Mouse (Mus musculus) hindbrain, embryonic 15.5 days (tissue): ENCODE data around the gene Ifnk. TPM values are rescaled to one million over a fixed set of nuclear protein-coding genes. Genes with fewer than 3 reads are reported as not detected.

Source experiments
- ATAC-seq: fragments of 200-750 bp; cut with Nextera tagmentation; 2 replicates; pipeline ENCODE4 v1.8.0; 2017; ENCODE audit warnings: low read depth, moderate number of reproducible peaks, moderate TSS enrichment; ENCODE audit not compliant: low FRiP score
- H3K27ac ChIP-seq: fragments of 300-500 bp; sonication (generic); replicated peaks from 2 replicates; pipeline ENCODE4 v1.5.1; 2015; ENCODE audit warnings: mild to moderate bottlenecking, inconsistent platforms
- H3K27me3 ChIP-seq: fragments of 300-500 bp; sonication (generic); 2 replicates; pipeline ENCODE4 v1.6.1; 2015; ENCODE audit warnings: control low read depth, inconsistent platforms
- H3K36me3 ChIP-seq: fragments of 300-500 bp; sonication (generic); 2 replicates; pipeline ENCODE4 v1.6.1; 2015; ENCODE audit warnings: control low read depth, inconsistent platforms
- H3K4me1 ChIP-seq: fragments of 300-500 bp; sonication (generic); replicated peaks from 2 replicates; pipeline ENCODE4 v1.6.1; 2015; ENCODE audit warnings: control low read depth, inconsistent platforms
- H3K4me2 ChIP-seq: fragments of 300-500 bp; sonication (generic); 2 replicates; pipeline ENCODE4 v1.6.1; 2015; ENCODE audit warnings: moderate library complexity, mild to moderate bottlenecking, inconsistent platforms
- H3K4me3 ChIP-seq: fragments of 300-500 bp; sonication (generic); 2 replicates; pipeline ENCODE4 v1.5.1; 2015; ENCODE audit warnings: mild to moderate bottlenecking, inconsistent platforms
- H3K9ac ChIP-seq: fragments of 300-500 bp; sonication (generic); 2 replicates; pipeline ENCODE4 v1.6.1; 2015; ENCODE audit warnings: inconsistent platforms
- H3K9me3 ChIP-seq: fragments of 300-500 bp; sonication (generic); 2 replicates; pipeline ENCODE4 v1.6.1; 2016; ENCODE audit warnings: control low read depth, inconsistent platforms
- WGBS: fragments of 180-500 bp; shearing (Covaris S2); methylation state at CpG from one replicate; pipeline ENCODE4 v1.1.7; 2015; 5-methylcytosine and 5-hydroxymethylcytosine counted together
- polyA plus RNA-seq: library from polyadenylated mRNA; unstranded; fragments of >200 nt; fragmentation: Nextera tagmentation; extraction: Ambion mirVana; gene quantifications from 2 replicates; pipeline ENCODE4 v1.2.1, GENCODE M21; 2015

The Ifnk gene
- polyA plus RNA-seq, 1 experiment from 2014 or later, result 0.32 TPM

- Histone ChIP-seq H3K4me1 (no peaks in the 10 kb centered on the region), H3K27me3 (no peaks in the 10 kb centered on the region), H3K27ac (no peak overlapping the region), H3K9ac (no peak overlapping the region), H3K9me3 (no peaks in the 10 kb centered on the region), H3K4me2 (no peak overlapping the region), H3K36me3 (no peaks in the 10 kb centered on the region), H3K4me3 (no peak overlapping the region)
- 80% methylated on average over 12 of the region's 12 CpGs for WGBS
- ATAC-seq, result no peak
These were observed 8.3 kb upstream of the Ifnk start for GRCm38 (mm10) chr4:35143472-35144102.

GRCm38 (mm10) chr4:35145726-35146125 lies 6.1 kb upstream of the Ifnk start:
- no peak overlapping the region for H3K9ac ChIP-seq
- no peaks in the 10 kb centered on the region for H3K27me3 ChIP-seq
- H3K4me1 ChIP-seq, result no peaks in the 10 kb centered on the region
- ATAC-seq, result no peak
- 86% methylated on average over 10 of the region's 10 CpGs for WGBS
- H3K4me3 ChIP-seq, result no peak overlapping the region
- H3K4me2 ChIP-seq, result no peak overlapping the region
- no peaks in the 10 kb centered on the region for H3K9me3 ChIP-seq
- H3K36me3 ChIP-seq, result no peaks in the 10 kb centered on the region
- H3K27ac ChIP-seq, result no peak overlapping the region

DNA sequence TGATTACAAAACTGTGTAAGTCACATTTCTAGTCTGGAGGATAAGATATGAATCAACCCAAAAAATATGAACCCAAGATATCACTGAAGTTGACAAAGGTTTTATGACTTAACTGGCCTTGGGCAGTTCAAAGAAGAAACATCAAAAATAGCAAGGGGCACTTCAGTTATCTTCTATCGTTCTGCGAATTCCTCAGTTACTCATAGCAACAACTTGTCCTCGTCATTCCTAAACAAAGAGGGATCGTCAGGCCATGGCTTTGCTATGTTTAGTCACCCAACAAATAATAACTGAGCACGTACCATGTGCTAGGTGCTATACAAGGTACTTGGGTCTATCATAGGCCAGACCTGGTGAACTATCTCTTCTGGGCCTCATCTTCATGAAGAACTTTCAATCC lies 5.3 kb upstream of the Ifnk start:
- H3K27me3 ChIP-seq, result no peaks in the 10 kb centered on the region
- 92% methylated on average over 5 of the region's 5 CpGs for WGBS
- no peaks in the 10 kb centered on the region for H3K36me3 ChIP-seq
- no peak overlapping the region for H3K4me2 ChIP-seq
- ATAC-seq, result no peak
- H3K4me1 ChIP-seq, result no peaks in the 10 kb centered on the region
- H3K4me3 ChIP-seq, result no peak overlapping the region
- no peaks in the 10 kb centered on the region for H3K9me3 ChIP-seq
- H3K9ac ChIP-seq, result no peak overlapping the region
- H3K27ac ChIP-seq, result no peak overlapping the region

DNA sequence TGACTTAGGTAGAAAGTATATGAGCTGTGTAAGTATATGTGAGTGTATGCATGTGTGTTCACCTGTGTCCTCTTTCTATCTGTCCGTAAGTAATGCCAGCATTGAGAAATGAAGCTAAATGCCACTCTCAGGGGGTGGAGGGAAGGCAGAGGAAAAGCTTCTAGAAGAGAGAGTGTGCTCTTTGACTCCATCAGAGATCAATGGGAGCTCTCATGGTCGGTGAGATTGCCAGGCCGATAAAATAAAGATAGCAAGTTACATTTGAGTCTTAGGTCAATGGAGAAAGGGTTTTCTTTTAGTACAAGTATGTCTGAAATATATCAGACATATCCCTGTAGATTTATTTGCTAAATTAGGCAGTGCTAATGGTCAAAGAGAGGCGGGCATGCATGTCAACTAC lies 3.5 kb upstream of the Ifnk start:
- Histone ChIP-seq H3K27ac (no peak overlapping the region), H3K9me3 (no peaks in the 10 kb centered on the region), H3K4me1 (no peaks in the 10 kb centered on the region), H3K4me3 (no peak overlapping the region), H3K9ac (no peak overlapping the region), H3K36me3 (no peaks in the 10 kb centered on the region), H3K27me3 (no peaks in the 10 kb centered on the region), H3K4me2 (no peak overlapping the region)
- ATAC-seq, result no peak
- 86% methylated on average over 4 of the region's 4 CpGs for WGBS

DNA sequence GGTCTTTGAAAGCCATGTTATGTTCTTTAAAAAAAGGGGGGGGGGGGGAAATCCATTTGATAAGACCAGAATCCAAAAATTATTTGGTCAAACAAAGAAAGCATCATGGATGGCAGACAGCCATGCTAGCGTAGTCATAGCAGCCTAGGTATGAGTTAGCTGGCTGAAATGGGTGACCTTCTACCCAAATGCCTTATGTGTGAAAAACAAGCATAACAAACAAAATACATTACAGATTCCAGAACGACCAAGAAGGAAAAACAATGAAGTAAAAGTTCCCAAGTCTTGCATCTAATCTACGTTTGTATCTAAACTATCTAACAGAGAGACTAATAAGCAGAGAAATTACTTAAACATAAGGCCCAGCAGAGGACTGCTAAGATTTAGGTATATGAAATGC lies 1.1 kb upstream of the Ifnk start:
- WGBS, result 87% methylated on average over 3 of the region's 3 CpGs

DNA sequence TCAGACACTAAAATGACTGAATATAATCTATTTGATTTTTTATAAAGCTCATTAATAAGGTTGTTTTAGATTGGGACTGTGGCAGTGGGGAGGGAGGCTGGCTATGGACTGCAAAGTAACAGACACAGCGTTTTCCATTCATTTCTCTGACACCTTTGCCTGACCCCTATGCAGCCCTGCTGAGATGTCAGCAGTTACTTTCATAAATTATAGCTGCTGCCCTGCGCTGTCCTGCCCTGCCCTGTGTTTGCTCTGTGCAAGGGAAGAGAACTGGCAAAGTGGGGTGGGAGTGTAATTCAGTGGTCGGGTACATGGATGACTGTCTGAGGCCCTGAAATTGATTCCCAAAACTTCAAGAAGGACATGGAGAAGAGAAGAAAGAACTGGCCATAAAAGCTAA lies 2.2 kb downstream of the Ifnk start:
- 19% methylated on average over 3 of the region's 3 CpGs for WGBS

More for the DNA sequence above, 1.1 kb upstream of the Ifnk start:
- peaks cover 4% of the 10 kb centered on the region for H3K4me1 ChIP-seq
- H3K9ac ChIP-seq, result no peak overlapping the region
- no peaks in the 10 kb centered on the region for H3K36me3 ChIP-seq
- H3K9me3 ChIP-seq, result no peaks in the 10 kb centered on the region
- 0 out of 2 replicates have a peak, but pooled peaks cover 4% of the 10 kb centered on the region for H3K27me3 ChIP-seq
- no peak overlapping the region for H3K4me3 ChIP-seq
- no peak overlapping the region for H3K4me2 ChIP-seq
- no peak for ATAC-seq
- no peak overlapping the region for H3K27ac ChIP-seq

GRCm38 (mm10) chr4:35155132-35155922 lies 3.5 kb downstream of the Ifnk start:
- WGBS, result 26% methylated on average over 20 of the region's 20 CpGs
- H3K36me3 ChIP-seq, result no peaks in the 10 kb centered on the region
- no peaks in the 10 kb centered on the region for H3K9me3 ChIP-seq
- H3K4me2 ChIP-seq, result peak overlapping the region; percentile 95
- H3K27ac ChIP-seq, result no peak overlapping the region
- H3K4me3 ChIP-seq, result peak overlapping the region; percentile 53
- H3K4me1 ChIP-seq, result peaks cover 24% of the 10 kb centered on the region
- no peak for ATAC-seq
- no peak overlapping the region for H3K9ac ChIP-seq
- H3K27me3 ChIP-seq, result peaks cover 12% of the 10 kb centered on the region; the same call in 1 of the 2 replicates

More for the DNA sequence above, 2.2 kb downstream of the Ifnk start:
- H3K4me2 ChIP-seq, result no peak overlapping the region
- H3K27me3 ChIP-seq, result peaks cover 12% of the 10 kb centered on the region; the same call in 1 of the 2 replicates
- no peak overlapping the region for H3K27ac ChIP-seq
- no peaks in the 10 kb centered on the region for H3K36me3 ChIP-seq
- no peak overlapping the region for H3K9ac ChIP-seq
- no peak for ATAC-seq
- no peaks in the 10 kb centered on the region for H3K9me3 ChIP-seq
- H3K4me3 ChIP-seq, result no peak overlapping the region
- peaks cover 24% of the 10 kb centered on the region for H3K4me1 ChIP-seq

DNA sequence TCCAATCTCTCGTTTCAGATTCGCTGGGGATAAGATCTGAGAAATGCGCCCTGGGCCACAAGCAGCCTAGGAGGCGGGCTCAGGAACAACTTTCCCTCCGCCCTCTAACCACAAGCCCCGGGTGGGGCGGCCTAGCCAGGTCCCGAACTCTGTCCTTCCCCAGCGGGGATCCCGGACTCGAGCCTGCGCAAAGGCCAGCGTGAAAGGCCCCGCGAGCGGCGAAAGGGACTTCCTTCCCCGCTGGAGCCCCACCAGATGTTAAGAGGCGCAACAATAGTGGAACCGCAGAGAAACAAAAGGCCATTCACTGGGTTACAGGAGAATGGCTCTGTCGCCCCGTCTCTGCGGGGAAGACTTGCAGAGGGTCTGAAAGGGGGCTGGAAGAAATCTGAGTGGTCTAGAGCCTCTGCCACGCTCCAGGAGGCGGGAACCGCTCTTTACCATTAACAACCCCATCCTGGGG lies 4.3 kb downstream of the Ifnk start:
- H3K9ac ChIP-seq, result peak overlapping the region; percentile 60; the same call in 1 of the 2 replicates
- no peaks in the 10 kb centered on the region for H3K9me3 ChIP-seq
- H3K36me3 ChIP-seq, result no peaks in the 10 kb centered on the region
- H3K4me1 ChIP-seq, result peaks cover 24% of the 10 kb centered on the region
- H3K4me3 ChIP-seq, result peak overlapping the region; percentile 53
- H3K27ac ChIP-seq, result peak overlapping the region; percentile 47; the same call in 1 of the 2 replicates
- WGBS, result under 1% methylated on average over 26 of the region's 26 CpGs
- ATAC-seq, result peak; percentile 50; the same call in 1 of the 2 replicates
- H3K27me3 ChIP-seq, result peaks cover 12% of the 10 kb centered on the region; the same call in 1 of the 2 replicates
- H3K4me2 ChIP-seq, result peak overlapping the region; percentile 95

DNA sequence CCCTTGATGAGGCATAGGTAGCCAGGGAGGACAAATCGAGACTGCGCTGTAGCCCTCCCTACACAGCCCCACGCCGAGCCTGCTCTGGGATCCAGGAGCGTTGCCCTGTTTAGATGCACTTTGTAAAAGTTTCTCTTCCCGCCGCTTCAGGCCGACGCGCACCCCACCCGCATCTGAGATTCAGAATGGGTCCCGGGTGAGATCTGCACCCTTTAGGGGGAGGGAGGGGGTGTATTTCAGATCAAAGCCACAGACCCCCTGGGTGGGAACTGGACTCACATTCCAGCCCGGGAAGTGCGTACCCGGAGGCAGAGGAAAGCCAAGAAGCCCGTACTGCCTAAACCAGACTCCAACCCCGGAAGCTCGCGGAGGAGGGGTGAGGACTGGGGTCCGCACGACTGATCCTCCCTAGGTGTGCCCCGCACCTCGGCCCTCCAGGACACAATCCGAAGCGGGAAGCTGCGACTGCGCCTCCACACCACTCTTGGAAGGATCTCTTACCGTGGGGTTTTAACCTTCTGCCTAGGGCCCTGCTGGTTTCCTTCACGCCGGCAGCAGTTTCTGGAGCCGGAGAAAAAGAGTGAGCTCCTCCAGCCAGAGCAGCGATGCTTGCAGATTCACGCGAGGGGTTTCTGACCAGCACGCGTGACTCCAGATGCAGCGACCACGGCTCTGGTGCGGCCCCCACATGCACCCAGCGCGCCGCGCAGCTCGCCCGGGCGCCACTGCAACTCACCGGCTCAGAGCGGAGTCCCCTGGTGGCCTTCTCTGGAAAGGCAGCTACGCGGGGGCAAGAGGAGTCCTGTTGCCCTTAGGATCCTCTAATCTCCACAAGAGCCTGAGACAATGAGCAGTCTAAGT lies 5.1 kb downstream of the Ifnk start, which contains the start of gene Mob3b:
Gene Mob3b, minus strand, starts transcription at position 734 of the 861 bp plus-strand sequence.
- WGBS, result under 1% methylated on average over 50 of the region's 50 CpGs
- ATAC-seq, result peak; percentile 85

GRCm38 (mm10) chr4:35157815-35158214 lies 6.0 kb downstream of the Ifnk start:
- H3K27ac ChIP-seq, result no peak overlapping the region
- no peaks in the 10 kb centered on the region for H3K9me3 ChIP-seq
- ATAC-seq, result no peak
- no peak overlapping the region for H3K4me3 ChIP-seq
- 69% methylated on average over 11 of the region's 11 CpGs for WGBS
- peaks cover 12% of the 10 kb centered on the region; the same call in 1 of the 2 replicates for H3K27me3 ChIP-seq
- H3K4me1 ChIP-seq, result peaks cover 24% of the 10 kb centered on the region
- no peak overlapping the region for H3K9ac ChIP-seq
- no peaks in the 10 kb centered on the region for H3K36me3 ChIP-seq
- H3K4me2 ChIP-seq, result peak overlapping the region; percentile 95

More for the DNA sequence above, 5.1 kb downstream of the Ifnk start, which contains the start of gene Mob3b:
- Histone ChIP-seq H3K4me3 (peak within 1 kb of the TSS; percentile 53), H3K9me3 (no peaks in the 10 kb centered on the region), H3K4me1 (peaks cover 24% of the 10 kb centered on the region), H3K36me3 (no peaks in the 10 kb centered on the region), H3K9ac (peak within 1 kb of the TSS; percentile 60), H3K27ac (peak within 1 kb of the TSS; percentile 61), H3K27me3 (peaks cover 12% of the 10 kb centered on the region; the same call in 1 of the 2 replicates), H3K4me2 (peak within 1 kb of the TSS; percentile 95)

DNA sequence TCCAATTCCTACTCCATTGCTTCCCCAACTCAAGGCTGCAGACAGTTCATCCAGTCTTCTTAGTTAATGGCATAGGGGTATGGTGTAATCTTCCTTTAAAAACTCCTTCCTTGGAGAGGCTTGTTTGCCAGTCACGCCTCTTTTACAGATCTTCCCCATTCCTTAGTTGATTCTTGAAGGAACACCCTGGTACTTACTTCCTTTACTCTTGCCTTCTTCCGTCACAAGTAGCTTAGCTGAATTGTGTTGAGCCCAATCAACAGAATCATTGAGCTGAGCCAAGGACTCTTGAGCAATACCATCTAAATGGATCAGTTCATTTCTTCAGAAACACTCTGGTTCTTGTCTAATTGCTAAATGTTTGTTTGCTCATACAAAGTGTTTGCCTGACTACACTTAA lies 13.4 kb downstream of the Ifnk start:
- Histone ChIP-seq H3K9ac (no peak overlapping the region), H3K4me3 (no peak overlapping the region), H3K27me3 (no peaks in the 10 kb centered on the region), H3K36me3 (no peaks in the 10 kb centered on the region), H3K9me3 (no peaks in the 10 kb centered on the region), H3K27ac (no peak overlapping the region), H3K4me1 (no peaks in the 10 kb centered on the region), H3K4me2 (no peak overlapping the region)
- ATAC-seq, result no peak
- 93% methylated on average over 2 of the region's 2 CpGs for WGBS
